Mouse (Mus musculus) heart, embryonic 14.5 days (tissue): ENCODE results near the gene Lat. TPM values are rescaled to one million over a fixed set of nuclear protein-coding genes. Genes with fewer than 3 reads are reported as not detected.
A peak's percentile ranks its signal among the peaks of the same experiment; 100 is the strongest.

Experiments used
- ATAC-seq: fragments of 200-750 bp; cut with Nextera tagmentation; 2 replicates; pipeline ENCODE4 v1.8.0; 2017; ENCODE audit warnings: low read depth, moderate TSS enrichment; ENCODE audit not compliant: insufficient number of reproducible peaks, insufficient read depth, low FRiP score
- H3K27ac ChIP-seq, 2 experiments: fragments of 200-500 bp in 1 of 2; fragments of 300-500 bp in 1 of 2; sonication (generic) in 1 of 2; replicated peaks in 1 of 2; 2 replicates each; pipeline ENCODE4 v1.5.1; 2012 to 2014; ENCODE audit warnings: low read depth in 2 of 2, low read length in 2 of 2, control low read depth in 1 of 2, mild to moderate bottlenecking in 1 of 2, mixed read lengths in 1 of 2; ENCODE audit not compliant: control insufficient read depth in 1 of 2, insufficient read depth in 1 of 2
- H3K27me3 ChIP-seq: fragments of 300-500 bp; sonication (generic); 2 replicates; pipeline ENCODE4 v1.6.1; 2014; ENCODE audit warnings: mild to moderate bottlenecking, low read length, control low read depth; ENCODE audit not compliant: control insufficient read depth, insufficient read depth
- H3K36me3 ChIP-seq: fragments of 300-500 bp; sonication (generic); 2 replicates; pipeline ENCODE4 v1.6.1; 2014; ENCODE audit warnings: mild to moderate bottlenecking, control low read depth, low read length, mixed read lengths; ENCODE audit not compliant: control insufficient read depth, insufficient read depth
- H3K4me1 ChIP-seq, 2 experiments: fragments of 200-500 bp in 1 of 2; fragments of 300-500 bp in 1 of 2; sonication (generic) in 1 of 2; 2 replicates each; pipeline ENCODE4 v1.6.1; 2012 to 2014; ENCODE audit warnings: low read length in 2 of 2, control low read depth in 1 of 2, mixed read lengths in 1 of 2; ENCODE audit not compliant: control insufficient read depth in 2 of 2, insufficient read depth in 2 of 2
- H3K4me2 ChIP-seq: fragments of 300-500 bp; sonication (generic); 2 replicates; pipeline ENCODE4 v1.6.1; 2014; ENCODE audit warnings: mild to moderate bottlenecking, low read length
- H3K4me3 ChIP-seq, 2 experiments: fragments of 200-500 bp in 1 of 2; fragments of 300-500 bp in 1 of 2; sonication (generic) in 1 of 2; 2 replicates each; pipeline ENCODE4 v1.5.1; 2012 to 2014; ENCODE audit warnings: low read length in 2 of 2, mild to moderate bottlenecking in 2 of 2, control low read depth in 1 of 2, low read depth in 1 of 2, moderate library complexity in 1 of 2; ENCODE audit not compliant: control insufficient read depth in 1 of 2, insufficient read depth in 1 of 2
- H3K9ac ChIP-seq: fragments of 300-500 bp; sonication (generic); 2 replicates; pipeline ENCODE4 v1.6.1; 2014; ENCODE audit warnings: mild to moderate bottlenecking, low read length
- H3K9me3 ChIP-seq: fragments of 300-500 bp; sonication (generic); 2 replicates; pipeline ENCODE4 v1.6.1; 2016; ENCODE audit warnings: low read length, control low read depth; ENCODE audit not compliant: control insufficient read depth
- WGBS: fragments of 180-500 bp; shearing (Covaris S2); extraction: QIAGEN DNeasy Blood & Tissue Kit; methylation state at CpG from one replicate; pipeline ENCODE4 v1.1.7; 2014; 5-methylcytosine and 5-hydroxymethylcytosine counted together
- polyA plus RNA-seq: library from polyadenylated mRNA; unstranded; fragments of >200 nt; fragmentation: Nextera tagmentation; extraction: Ambion mirVana; gene quantifications from 2 replicates; pipeline ENCODE4 v1.2.1, GENCODE M21; 2014

The Lat gene
- polyA plus RNA-seq, 1 experiment from 2014 or later, result 3.4 TPM

DNA sequence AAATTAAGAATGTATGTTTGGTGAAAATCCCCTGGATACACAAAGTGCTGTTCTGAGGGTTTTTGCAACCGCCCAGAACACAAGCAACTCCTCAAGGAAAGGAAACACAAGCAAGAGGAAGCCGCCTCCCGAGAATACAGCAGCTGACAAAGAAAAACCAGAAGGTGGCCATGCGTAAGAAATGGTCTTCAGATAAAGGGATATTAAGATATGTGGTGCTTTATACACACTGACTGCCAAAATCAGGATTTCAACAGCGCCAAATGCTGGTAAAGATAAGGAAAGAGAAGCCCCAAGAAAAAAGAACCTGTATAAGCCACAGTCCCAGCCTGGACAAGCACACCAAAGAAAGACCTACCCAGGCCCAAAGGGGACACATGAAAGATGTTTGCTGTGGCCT is 14.2 kb upstream of the Lat start:
- no peak for ATAC-seq
- no peaks in the 10 kb centered on the region for H3K9me3 ChIP-seq
- no peak overlapping the region for H3K9ac ChIP-seq
- H3K4me2 ChIP-seq, result no peak overlapping the region
- no peak overlapping the region for H3K27ac ChIP-seq
- H3K4me3 ChIP-seq, result no peak overlapping the region
- 78% methylated on average over 5 of the region's 5 CpGs for WGBS
- peaks cover 32% of the 10 kb centered on the region for H3K36me3 ChIP-seq
- no peaks in the 10 kb centered on the region for H3K27me3 ChIP-seq
- H3K4me1 ChIP-seq, result no peaks in the 10 kb centered on the region

DNA sequence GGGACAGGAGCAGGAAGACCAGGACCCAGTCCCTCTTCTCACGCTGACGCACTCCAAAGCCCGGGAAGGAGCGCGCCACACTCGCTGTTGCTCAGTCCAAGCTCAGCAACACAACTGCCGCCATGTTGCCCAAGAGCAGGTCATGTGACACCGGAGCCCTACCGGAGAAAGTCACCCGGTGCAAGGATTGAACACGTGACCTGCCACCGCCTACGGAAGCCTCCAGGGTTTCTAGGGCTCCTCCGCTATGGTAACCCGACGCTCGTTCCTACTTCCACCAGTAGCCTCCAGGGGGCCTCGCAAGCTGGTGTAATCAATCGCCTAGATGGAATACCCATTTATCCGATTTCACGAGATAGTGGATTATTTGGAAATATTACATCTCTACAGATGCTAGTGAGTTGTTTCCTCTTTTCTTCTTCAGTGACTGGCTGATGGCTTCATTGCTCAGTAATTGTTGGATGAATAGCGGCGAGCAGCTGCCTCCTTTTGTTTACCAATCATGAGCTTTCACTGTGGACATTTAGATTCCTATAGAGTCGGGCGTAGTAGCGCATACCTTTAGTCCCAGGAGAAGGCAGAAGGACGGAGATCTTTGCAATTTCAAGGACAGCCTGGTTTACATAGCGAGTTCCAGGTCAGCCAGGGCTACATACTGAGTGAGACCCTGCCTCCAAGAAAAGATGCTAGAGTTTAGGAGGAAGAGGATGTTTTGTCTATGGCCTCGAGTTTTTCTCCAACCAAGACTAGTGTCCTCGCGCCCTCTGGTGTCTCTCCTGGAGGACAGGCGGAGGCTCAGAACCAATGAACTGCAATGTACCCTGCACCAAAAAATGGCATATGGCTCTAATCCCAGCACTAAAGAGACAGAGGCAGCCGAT is 8.1 kb upstream of the Lat start, which contains the start of gene Spns1:
Gene Spns1, minus strand, starts transcription at position 173 of the 881 bp plus-strand sequence.
- ATAC-seq, result peak; percentile 94
- Histone ChIP-seq H3K4me3 (peak within 1 kb of the TSS; percentile 73 to 86), H3K36me3 (peaks cover 30% of the 10 kb centered on the region), H3K9ac (peak within 1 kb of the TSS; percentile 88), H3K9me3 (no peaks in the 10 kb centered on the region), H3K27ac (peak within 1 kb of the TSS; percentile 41 to 64), H3K4me1 (peaks cover 3 to 8% of the 10 kb centered on the region in 2 experiments; a peak in 3 of 4 replicates), H3K27me3 (no peaks in the 10 kb centered on the region), H3K4me2 (peak within 1 kb of the TSS; percentile 96)
- WGBS, result under 1% methylated on average over 33 of the region's 33 CpGs

DNA sequence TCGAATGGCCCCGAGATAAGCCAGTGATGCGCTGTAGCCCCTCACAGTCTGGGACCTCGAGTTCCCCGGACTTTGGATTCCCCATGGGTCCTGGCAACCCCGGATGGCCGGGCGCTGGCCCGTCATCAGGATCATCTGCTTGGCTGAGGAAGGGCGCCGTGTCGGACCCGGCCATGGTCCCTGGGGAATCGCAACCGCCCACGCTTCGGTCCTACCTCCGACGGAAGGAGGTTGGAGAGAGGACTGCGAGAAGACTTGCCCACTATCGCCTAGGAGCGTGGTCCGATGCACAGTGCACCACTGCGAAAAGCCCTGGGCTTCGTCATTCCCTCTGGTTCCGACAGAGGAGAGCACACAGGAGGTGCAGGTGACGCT is 7.5 kb upstream of the Lat start:
- H3K27me3 ChIP-seq, result no peaks in the 10 kb centered on the region
- under 1% methylated on average over 27 of the region's 27 CpGs for WGBS
- no peak; the same call in 1 of the 2 replicates for ATAC-seq

DNA sequence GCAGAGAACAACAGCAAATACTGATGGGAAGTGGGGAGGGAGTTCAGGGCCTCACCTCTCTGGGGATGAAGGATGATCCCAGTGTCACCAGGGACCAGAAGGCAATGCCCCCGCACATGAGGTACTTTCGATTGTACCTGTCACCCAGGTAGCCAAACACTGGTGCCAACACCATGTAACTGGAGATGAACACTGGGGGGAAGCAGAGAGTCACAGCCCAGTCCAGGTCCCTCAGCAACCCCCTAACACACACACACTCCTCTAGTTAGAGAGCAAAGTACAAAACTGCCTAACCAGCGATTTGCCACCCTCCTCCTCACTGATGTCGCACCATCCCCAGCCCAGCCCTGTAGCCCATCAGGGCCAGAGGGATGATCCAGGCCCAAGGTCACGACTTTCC is 5.6 kb upstream of the Lat start:
- WGBS, result 78% methylated on average over 5 of the region's 5 CpGs
- Histone ChIP-seq H3K9me3 (no peaks in the 10 kb centered on the region), H3K4me3 (no peak overlapping the region), H3K4me2 (no peak overlapping the region), H3K4me1 (peaks cover 3 to 8% of the 10 kb centered on the region in 2 experiments; a peak in 3 of 4 replicates), H3K9ac (no peak overlapping the region), H3K27ac (no peak overlapping the region), H3K36me3 (peaks cover 55% of the 10 kb centered on the region), H3K27me3 (no peaks in the 10 kb centered on the region)
- ATAC-seq, result no peak

More for the DNA sequence above, 7.5 kb upstream of the Lat start:
- H3K4me3 ChIP-seq, result peak overlapping the region; percentile 73 to 86
- H3K9me3 ChIP-seq, result no peaks in the 10 kb centered on the region
- peaks cover 36% of the 10 kb centered on the region for H3K36me3 ChIP-seq
- H3K4me2 ChIP-seq, result peak overlapping the region; percentile 96
- H3K9ac ChIP-seq, result peak overlapping the region; percentile 88
- no peak overlapping the region for H3K27ac ChIP-seq
- peaks cover 3 to 8% of the 10 kb centered on the region in 2 experiments; a peak in 3 of 4 replicates for H3K4me1 ChIP-seq

DNA sequence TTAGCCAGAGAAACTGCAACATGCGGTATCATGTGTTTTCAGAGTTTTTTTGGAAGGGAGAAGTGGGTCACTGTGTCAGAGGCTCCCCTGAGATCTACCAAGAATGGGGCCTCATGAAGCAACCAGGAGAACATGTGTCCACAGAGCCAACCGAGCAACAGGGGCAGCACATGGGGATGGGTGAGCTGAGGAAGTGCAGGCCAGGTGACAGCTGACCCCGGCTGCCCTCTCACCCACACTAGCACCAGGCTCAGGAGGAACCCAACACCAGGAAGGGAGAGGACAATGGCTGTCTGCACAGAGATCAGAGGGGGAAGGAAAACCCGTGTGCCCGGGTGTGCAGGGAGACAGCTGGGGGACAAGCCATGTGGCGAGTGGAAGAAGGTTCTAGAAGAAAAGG is 5.2 kb upstream of the Lat start:
- Histone ChIP-seq H3K27ac (no peak overlapping the region), H3K4me3 (no peak overlapping the region), H3K9me3 (no peaks in the 10 kb centered on the region), H3K9ac (no peak overlapping the region), H3K27me3 (no peaks in the 10 kb centered on the region), H3K4me1 (peaks cover 3 to 8% of the 10 kb centered on the region in 2 experiments; a peak in 3 of 4 replicates), H3K4me2 (no peak overlapping the region), H3K36me3 (peaks cover 60% of the 10 kb centered on the region)
- no peak for ATAC-seq
- 69% methylated on average over 6 of the region's 6 CpGs for WGBS

DNA sequence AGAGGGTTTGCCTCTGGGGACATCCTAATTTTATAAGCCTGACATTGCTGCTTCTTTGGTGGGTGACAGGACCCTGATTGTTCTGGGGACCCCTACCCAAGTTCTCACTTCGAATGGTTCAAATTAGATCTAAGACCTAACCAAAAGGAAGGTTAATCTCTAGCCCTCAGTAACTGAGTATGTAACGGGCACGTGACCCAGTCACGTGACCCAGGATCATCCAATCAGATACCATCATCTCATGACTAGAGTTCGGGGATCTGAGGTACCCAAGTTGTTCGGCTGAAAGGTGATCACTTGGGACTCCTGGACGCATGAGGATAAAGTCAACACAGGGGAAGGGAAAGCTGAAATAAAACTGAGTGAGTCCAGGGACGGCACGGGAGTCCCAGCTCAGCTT is 3.6 kb upstream of the Lat start:
- WGBS, result 83% methylated on average over 9 of the region's 9 CpGs
- H3K36me3 ChIP-seq, result peaks cover 62% of the 10 kb centered on the region
- no peak for ATAC-seq
- H3K4me2 ChIP-seq, result no peak overlapping the region
- peaks cover 3 to 8% of the 10 kb centered on the region in 2 experiments; a peak in 3 of 4 replicates for H3K4me1 ChIP-seq
- H3K9ac ChIP-seq, result no peak overlapping the region
- no peaks in the 10 kb centered on the region for H3K9me3 ChIP-seq
- no peak overlapping the region for H3K27ac ChIP-seq
- no peaks in the 10 kb centered on the region for H3K27me3 ChIP-seq
- no peak overlapping the region for H3K4me3 ChIP-seq

DNA sequence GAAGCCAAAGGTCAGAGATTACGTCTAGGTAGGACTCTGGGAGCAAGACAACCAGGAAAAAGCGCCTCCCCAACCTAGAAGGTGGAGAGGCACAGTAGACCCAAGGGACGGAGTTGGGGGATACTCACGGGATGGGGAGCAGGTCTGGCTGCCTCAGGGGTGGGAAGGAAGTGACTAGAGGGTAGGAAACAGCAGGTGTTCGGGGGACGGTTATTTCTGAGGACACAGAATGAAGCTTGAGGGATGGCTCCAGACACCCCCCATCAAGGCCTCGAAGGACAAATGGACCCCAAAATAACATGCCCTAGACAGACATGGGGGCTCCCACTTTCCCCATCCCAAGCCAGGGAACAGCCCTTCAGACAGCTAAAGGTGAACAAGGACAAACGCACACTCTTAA is 1.0 kb downstream of the Lat start:
- Histone ChIP-seq H3K9me3 (no peaks in the 10 kb centered on the region), H3K4me2 (no peak overlapping the region), H3K4me1 (no peaks in the 10 kb centered on the region; a peak in 1 of 4 replicates), H3K27me3 (no peaks in the 10 kb centered on the region), H3K9ac (no peak overlapping the region), H3K36me3 (peaks cover 43% of the 10 kb centered on the region), H3K4me3 (no peak overlapping the region), H3K27ac (no peak overlapping the region)
- no peak for ATAC-seq
- 81% methylated on average over 8 of the region's 8 CpGs for WGBS
